Mouse (Mus musculus): ENCODE measurements around the gene Cd80.

DNA sequence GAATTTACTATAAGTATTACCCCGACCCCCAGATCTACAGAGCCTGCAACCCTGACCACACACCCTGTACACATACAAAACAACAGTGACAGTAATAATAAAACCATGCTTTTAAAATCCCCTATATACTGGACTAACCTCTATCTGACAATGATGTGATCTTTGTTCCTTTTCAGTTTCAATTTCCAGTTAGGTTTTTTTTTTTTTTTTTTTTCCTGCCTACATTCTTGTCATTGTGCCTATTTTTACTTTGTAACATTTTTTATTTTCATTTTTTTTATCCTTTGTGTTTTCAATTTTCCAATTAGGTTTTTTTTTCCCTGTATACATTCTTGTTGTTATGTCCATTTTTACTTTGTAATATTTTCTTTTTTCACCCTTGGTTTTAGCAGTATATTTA is 29.6 kb upstream of the Cd80 start:
- TF ChIP-seq CTCF (IDR thresholded peaks at IDR 0.05; ENCODE audit: low read depth) (no peak), EP300 (IDR thresholded peaks at IDR 0.05; ENCODE audit: low read depth) (no peak)

All from liver, embryonic 14.5 days (tissue).